ENCODE assay signal across 26 mouse cellular contexts in the genomic region with DNA sequence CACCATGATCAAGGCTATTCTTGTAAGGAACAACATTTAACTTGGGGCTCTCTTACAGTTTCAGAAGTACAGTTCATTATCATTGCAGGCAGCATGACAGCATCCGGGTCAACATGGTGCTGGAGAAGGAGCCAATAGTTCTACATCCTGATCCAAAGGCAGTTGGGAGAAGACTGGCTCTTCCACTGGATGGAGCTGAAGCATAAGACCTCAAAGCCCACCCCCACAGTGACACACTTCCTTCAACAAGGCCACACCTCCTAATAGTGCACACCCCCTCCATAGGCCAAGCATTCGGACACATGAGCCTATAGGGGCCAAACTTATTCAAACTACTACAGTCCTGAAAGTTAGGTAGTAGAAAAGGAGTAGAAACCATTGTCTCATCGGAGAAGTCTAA. TPM values are rescaled to one million over a fixed set of nuclear protein-coding genes. Genes with fewer than 3 reads are reported as not detected.
"Had no signal": no experiment of that assay in that cellular context is flagged by ENCODE, and none has a peak within 500 bp of the region (broad histone marks: within the 10 kb centered on the region; RNA-seq: fewer than 3 reads in every experiment).

No protein-coding gene starts in this region.

- H3K36me3 ChIP-seq: embryonic facial prominence, embryonic 12.5 days; embryonic facial prominence, embryonic 13.5 days; embryonic facial prominence, embryonic 15.5 days had no signal

- H3K4me2 ChIP-seq: embryonic facial prominence, embryonic 12.5 days; embryonic facial prominence, embryonic 13.5 days; embryonic facial prominence, embryonic 15.5 days; forebrain, embryonic 13.5 days; forebrain, embryonic 15.5 days had no signal

- DNase-seq: cerebellum, adult 8-10 months; cerebellum, adult 9-10 months; cerebellum, adult 9-11 months; cerebellum, postnatal 10 days; cerebellum, postnatal 14 days; cerebellum, postnatal 25 days; cerebellum, postnatal 36 days; embryo, embryonic 11 days; forebrain, postnatal 0 days; gastrocnemius, adult 2 months; gastrocnemius, postnatal 10 days; gastrocnemius, postnatal 14 days; gastrocnemius, postnatal 25 days; gastrocnemius, postnatal 36 days; heart, adult 18-20 months; heart, adult 2 months had no signal

- H3K9ac ChIP-seq: embryonic facial prominence, embryonic 12.5 days; embryonic facial prominence, embryonic 13.5 days; embryonic facial prominence, embryonic 15.5 days; forebrain, embryonic 13.5 days; forebrain, embryonic 15.5 days; forebrain, postnatal 0 days had no signal

- H3K4me3 ChIP-seq: embryonic facial prominence, embryonic 10.5 days; embryonic facial prominence, embryonic 12.5 days; embryonic facial prominence, embryonic 13.5 days; embryonic facial prominence, embryonic 15.5 days; erythroblast, embryonic 14.5 days; forebrain, embryonic 10.5 days; forebrain, embryonic 13.5 days; forebrain, embryonic 15.5 days; gastrocnemius, adult 2 months; heart, adult 2 months had no signal

- H3K4me1 ChIP-seq: embryonic facial prominence, embryonic 12.5 days; embryonic facial prominence, embryonic 13.5 days; embryonic facial prominence, embryonic 15.5 days; forebrain, embryonic 15.5 days had no signal

- H3K9me3 ChIP-seq: embryonic facial prominence, embryonic 10.5 days; embryonic facial prominence, embryonic 12.5 days; embryonic facial prominence, embryonic 13.5 days; embryonic facial prominence, embryonic 15.5 days; forebrain, embryonic 10.5 days; forebrain, embryonic 15.5 days had no signal

- H3K27me3 ChIP-seq: embryonic facial prominence, embryonic 12.5 days; embryonic facial prominence, embryonic 13.5 days; embryonic facial prominence, embryonic 15.5 days; forebrain, embryonic 13.5 days; forebrain, embryonic 15.5 days had no signal

- ATAC-seq: forebrain, embryonic 13.5 days; forebrain, embryonic 14.5 days; forebrain, embryonic 15.5 days; forebrain, embryonic 16.5 days; forebrain, postnatal 0 days had no signal

- H3K27ac ChIP-seq: embryonic facial prominence, embryonic 10.5 days; embryonic facial prominence, embryonic 12.5 days; embryonic facial prominence, embryonic 13.5 days; embryonic facial prominence, embryonic 15.5 days; forebrain, embryonic 10.5 days; forebrain, embryonic 13.5 days; forebrain, embryonic 15.5 days; gastrocnemius, adult 2 months; heart, adult 2 months had no signal

RNA-seq across cellular contexts. Expression of a gene that starts 42.3 kb away (rescaled TPM):
- polyA plus RNA-seq: erythroblast, embryonic 14.5 days had no signal
